Mouse (Mus musculus) thymus, adult 2 months (tissue): ENCODE results near the gene Tifa. TPM values are rescaled to one million over a fixed set of nuclear protein-coding genes. Genes with fewer than 3 reads are reported as not detected.

ENCODE experiments used
- DNase-seq: peaks from one replicate; pipeline ENCODE4 v3.0.0; 2021
- H3K27ac ChIP-seq: fragments of 200-500 bp; 2 replicates; pipeline ENCODE4 v1.5.1; 2012; ENCODE audit warnings: low read length, control low read depth; ENCODE audit not compliant: control insufficient read depth, insufficient read depth
- H3K27me3 ChIP-seq: fragments of 200-500 bp; 2 replicates; pipeline ENCODE4 v1.6.1; 2012; ENCODE audit warnings: mild to moderate bottlenecking, low read length, moderate library complexity, mixed read lengths; ENCODE audit not compliant: control insufficient read depth, insufficient read depth
- H3K36me3 ChIP-seq: fragments of 200-500 bp; 2 replicates; pipeline ENCODE4 v1.6.1; 2012; ENCODE audit warnings: mild to moderate bottlenecking, low read length, moderate library complexity; ENCODE audit not compliant: control insufficient read depth, insufficient read depth
- H3K4me1 ChIP-seq: fragments of 200-500 bp; replicated peaks from 2 replicates; pipeline ENCODE4 v1.6.1; 2012; ENCODE audit warnings: low read length; ENCODE audit not compliant: control insufficient read depth, insufficient read depth
- H3K4me3 ChIP-seq: fragments of 200-500 bp; 2 replicates; pipeline ENCODE4 v1.5.1; 2012; ENCODE audit warnings: mild to moderate bottlenecking, low read length, control low read depth, moderate library complexity; ENCODE audit not compliant: control insufficient read depth, insufficient read depth
- CTCF ChIP-seq: fragments of 200-500 bp; IDR thresholded peaks from 2 replicates; pipeline ENCODE4 v1.5.1; 2012; ENCODE audit warnings: mild to moderate bottlenecking, control low read depth, low read length, moderate library complexity, borderline replicate concordance; ENCODE audit not compliant: control insufficient read depth, poor library complexity, insufficient read depth; ENCODE audit errors: extremely low read depth
- POLR2A ChIP-seq: fragments of 200-500 bp; IDR thresholded peaks from 2 replicates; pipeline ENCODE4 v1.6.1; 2012; ENCODE audit warnings: mild to moderate bottlenecking, low read length, control low read depth, moderate library complexity; ENCODE audit not compliant: control insufficient read depth, poor library complexity, insufficient read depth; ENCODE audit errors: extremely low read depth
- WGBS: fragments of 180-500 bp; shearing (Covaris S2); methylation state at CpG from one replicate; pipeline ENCODE4 v1.1.7; 2018; 5-methylcytosine and 5-hydroxymethylcytosine counted together
- polyA plus RNA-seq: library from polyadenylated mRNA; depleted of rRNA; stranded (reverse); fragments of >200 nt; gene quantifications from 2 replicates; pipeline ENCODE4 v1.2.3, GENCODE M21; 2012

The Tifa gene
- polyA plus RNA-seq, 1 experiment, result 2.5 TPM

DNA sequence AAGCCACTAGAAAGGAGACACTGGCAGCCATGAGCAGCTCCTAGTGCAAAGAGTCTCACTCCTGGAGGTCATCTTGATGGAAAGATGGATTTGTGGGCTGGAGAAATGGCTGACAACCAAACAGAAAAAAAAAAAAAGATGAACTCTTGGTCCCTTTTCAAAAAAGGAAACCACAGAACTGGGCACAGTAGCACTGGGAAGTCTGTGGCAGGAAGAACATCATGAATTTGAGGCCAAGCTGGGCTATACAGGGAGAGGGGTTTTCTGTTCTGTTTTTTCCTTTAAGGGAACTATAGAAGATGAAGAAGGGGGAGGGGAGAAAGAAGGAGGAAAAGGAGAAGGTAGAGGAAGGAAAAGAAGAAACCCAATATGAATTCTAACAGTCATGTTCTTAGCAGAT lies 2.6 kb upstream of the Tifa start:
- H3K27me3 ChIP-seq, result no peaks in the 10 kb centered on the region; the same call in 1 of the 2 replicates

GRCm38 (mm10) chr3:127788038-127788437 lies 1.6 kb upstream of the Tifa start:
- H3K4me1 ChIP-seq, result peaks cover 16% of the 10 kb centered on the region
- H3K36me3 ChIP-seq, result no peaks in the 10 kb centered on the region
- TF ChIP-seq CTCF (no peak), POLR2A (no peak)
- WGBS, result 76% methylated on average over 7 of the region's 7 CpGs
- DNase-seq, result no peak
- H3K4me3 ChIP-seq, result no peak overlapping the region
- no peaks in the 10 kb centered on the region; the same call in 1 of the 2 replicates for H3K27me3 ChIP-seq
- H3K27ac ChIP-seq, result no peak overlapping the region

More for the DNA sequence above, 2.6 kb upstream of the Tifa start:
- no peaks in the 10 kb centered on the region for H3K36me3 ChIP-seq
- peaks cover 14% of the 10 kb centered on the region for H3K4me1 ChIP-seq
- H3K27ac ChIP-seq, result no peak overlapping the region
- TF ChIP-seq CTCF (no peak), POLR2A (no peak)
- no peak overlapping the region for H3K4me3 ChIP-seq
- no peak for DNase-seq

- DNase-seq, result no peak
- Histone ChIP-seq H3K27me3 (no peaks in the 10 kb centered on the region; the same call in 1 of the 2 replicates), H3K27ac (no peak overlapping the region), H3K4me3 (no peak overlapping the region), H3K4me1 (peaks cover 17% of the 10 kb centered on the region), H3K36me3 (no peaks in the 10 kb centered on the region)
- no peak for TF ChIP-seq CTCF
- no peak for TF ChIP-seq POLR2A
- 85% methylated on average over 8 of the region's 8 CpGs for WGBS
Observed at GRCm38 (mm10) chr3:127788919-127789318, 686 bp upstream of the Tifa start.

GRCm38 (mm10) chr3:127790234-127791055 lies 840 bp downstream of the Tifa start:
- Histone ChIP-seq H3K4me1 (peaks cover 17% of the 10 kb centered on the region), H3K4me3 (peak overlapping the region; percentile 60), H3K27me3 (no peaks in the 10 kb centered on the region; the same call in 1 of the 2 replicates), H3K27ac (peak overlapping the region; percentile 39; the same call in 1 of the 2 replicates), H3K36me3 (no peaks in the 10 kb centered on the region)
- WGBS, result 1% methylated on average over 36 of the region's 36 CpGs
- DNase-seq, result peak; percentile 23
- TF ChIP-seq POLR2A (no peak), CTCF (no peak)

DNA sequence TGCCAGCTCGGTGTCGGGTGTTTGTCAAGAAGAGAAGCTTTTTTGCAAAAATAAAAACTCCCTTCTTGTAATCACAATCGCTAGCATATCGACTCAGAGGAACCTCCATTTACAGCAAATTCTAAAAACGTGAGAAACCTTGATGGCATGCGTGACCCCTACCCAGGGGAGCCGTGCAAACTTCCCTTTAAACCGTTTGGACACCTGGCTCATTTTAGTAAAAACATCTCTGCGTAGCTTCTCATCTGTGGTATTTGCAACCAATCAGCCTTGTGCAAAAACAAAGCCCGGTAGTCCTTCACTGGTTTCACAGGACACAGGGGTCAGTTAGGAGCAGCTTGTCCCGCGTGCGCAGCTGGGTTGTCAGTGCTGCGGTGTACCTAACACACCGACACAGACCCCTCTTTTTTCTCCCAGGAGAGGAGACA lies 1.5 kb downstream of the Tifa start:
- Histone ChIP-seq H3K4me3 (peak overlapping the region; percentile 60), H3K27me3 (no peaks in the 10 kb centered on the region; the same call in 1 of the 2 replicates), H3K4me1 (peaks cover 17% of the 10 kb centered on the region), H3K36me3 (no peaks in the 10 kb centered on the region), H3K27ac (peak overlapping the region; percentile 27; the same call in 1 of the 2 replicates)
- peak; percentile 5 for DNase-seq
- under 1% methylated on average over 15 of the region's 15 CpGs for WGBS
- no peak for TF ChIP-seq POLR2A
- TF ChIP-seq CTCF, result no peak

DNA sequence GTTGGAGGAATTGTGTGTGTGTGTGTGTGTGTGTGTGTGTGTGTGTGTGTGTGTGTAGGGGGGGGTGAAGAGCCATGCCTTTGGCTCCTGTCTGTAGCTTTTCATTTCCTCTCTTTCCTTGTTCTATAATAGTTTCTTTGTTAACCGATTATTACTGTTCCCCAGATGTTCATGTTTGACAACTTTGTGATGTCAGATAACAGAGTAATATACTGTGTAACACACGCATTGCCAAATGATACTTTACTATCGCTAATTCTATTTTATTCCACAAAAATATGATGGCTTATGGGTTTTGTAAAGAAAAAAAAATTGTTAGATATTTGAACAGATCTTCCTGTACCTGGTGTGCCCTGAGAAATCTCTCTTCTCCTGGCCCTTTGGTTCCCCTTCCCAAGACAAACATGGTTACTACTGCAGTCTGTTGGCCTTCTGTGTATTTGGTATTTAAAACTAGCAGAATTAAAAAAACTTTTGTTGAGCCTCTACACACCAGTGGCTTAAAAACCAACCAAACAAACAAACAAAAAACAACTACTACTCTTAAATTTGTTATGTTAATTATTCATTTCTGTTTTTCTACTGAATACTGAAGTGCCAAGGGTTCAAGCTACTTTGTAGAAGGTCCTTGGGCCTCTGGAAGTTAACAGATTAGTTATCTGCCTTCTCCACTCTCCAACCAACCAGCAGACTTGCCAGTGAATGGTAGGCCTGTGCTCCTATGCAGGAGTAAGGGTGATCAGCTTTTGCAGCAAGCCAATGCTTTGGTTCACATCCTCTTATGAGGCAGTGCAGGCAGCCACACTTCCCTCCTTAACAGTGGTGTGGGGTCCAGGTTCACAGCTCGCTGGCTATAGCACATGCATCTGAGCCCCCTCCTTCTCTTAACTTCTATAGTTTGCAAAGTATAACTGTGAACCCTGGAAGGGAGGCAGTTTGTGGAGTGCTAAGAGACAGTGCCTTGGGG lies 2.3 kb downstream of the Tifa start:
- WGBS, result 37% methylated on average over 4 of the region's 4 CpGs
- Histone ChIP-seq H3K4me1 (peaks cover 17% of the 10 kb centered on the region), H3K36me3 (no peaks in the 10 kb centered on the region), H3K4me3 (0 out of 2 replicates have a peak overlapping the region, but pooled peaks have one; percentile 60), H3K27ac (no peak overlapping the region), H3K27me3 (no peaks in the 10 kb centered on the region; the same call in 1 of the 2 replicates)
- DNase-seq, result no peak
- TF ChIP-seq POLR2A, result no peak
- TF ChIP-seq CTCF, result no peak
